Mouse (Mus musculus) kidney, adult 9 months (tissue): ENCODE measurements at regions not wholly inside any gene's neighbourhood (a gene's known extent, or its start where the extent isn't known, plus 50 kb on each side); places are given as distances from the start of the nearest gene placed in this dataset.

Source experiments
- DNase-seq: peaks from one replicate; pipeline ENCODE4 v3.0.0; 2022

DNA sequence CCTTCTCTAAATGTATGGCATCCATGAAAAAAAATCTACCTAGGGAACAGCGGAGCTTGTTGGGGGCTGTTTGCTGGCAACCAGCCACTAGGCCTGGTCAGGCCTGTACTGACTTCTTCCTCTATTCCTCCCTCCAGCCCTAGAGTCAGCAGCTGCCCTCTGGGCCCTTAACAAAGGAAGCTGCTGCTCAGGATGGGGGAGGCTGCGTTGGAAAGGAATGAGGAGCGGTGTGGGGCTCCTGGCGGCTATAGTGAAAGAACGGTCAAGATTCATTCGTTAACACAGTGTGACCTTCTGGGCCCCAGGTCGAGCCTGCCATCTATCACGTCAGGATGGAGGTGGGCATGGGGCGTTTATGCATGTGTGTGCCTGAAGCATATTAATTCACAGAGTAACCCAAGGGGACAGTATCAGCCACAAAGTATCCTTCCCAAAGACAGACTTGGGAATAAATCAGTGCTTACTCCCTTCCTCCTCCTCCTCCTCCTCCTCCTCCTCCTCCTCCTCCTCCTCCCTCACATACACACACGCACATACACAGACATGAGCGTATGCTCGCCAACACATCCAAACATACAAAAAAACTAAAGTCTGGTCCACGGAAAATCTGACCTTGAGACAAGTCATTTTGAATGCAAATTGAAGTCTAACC, 202.6 kb downstream of the Sox11 start:
- no peak for DNase-seq

DNA sequence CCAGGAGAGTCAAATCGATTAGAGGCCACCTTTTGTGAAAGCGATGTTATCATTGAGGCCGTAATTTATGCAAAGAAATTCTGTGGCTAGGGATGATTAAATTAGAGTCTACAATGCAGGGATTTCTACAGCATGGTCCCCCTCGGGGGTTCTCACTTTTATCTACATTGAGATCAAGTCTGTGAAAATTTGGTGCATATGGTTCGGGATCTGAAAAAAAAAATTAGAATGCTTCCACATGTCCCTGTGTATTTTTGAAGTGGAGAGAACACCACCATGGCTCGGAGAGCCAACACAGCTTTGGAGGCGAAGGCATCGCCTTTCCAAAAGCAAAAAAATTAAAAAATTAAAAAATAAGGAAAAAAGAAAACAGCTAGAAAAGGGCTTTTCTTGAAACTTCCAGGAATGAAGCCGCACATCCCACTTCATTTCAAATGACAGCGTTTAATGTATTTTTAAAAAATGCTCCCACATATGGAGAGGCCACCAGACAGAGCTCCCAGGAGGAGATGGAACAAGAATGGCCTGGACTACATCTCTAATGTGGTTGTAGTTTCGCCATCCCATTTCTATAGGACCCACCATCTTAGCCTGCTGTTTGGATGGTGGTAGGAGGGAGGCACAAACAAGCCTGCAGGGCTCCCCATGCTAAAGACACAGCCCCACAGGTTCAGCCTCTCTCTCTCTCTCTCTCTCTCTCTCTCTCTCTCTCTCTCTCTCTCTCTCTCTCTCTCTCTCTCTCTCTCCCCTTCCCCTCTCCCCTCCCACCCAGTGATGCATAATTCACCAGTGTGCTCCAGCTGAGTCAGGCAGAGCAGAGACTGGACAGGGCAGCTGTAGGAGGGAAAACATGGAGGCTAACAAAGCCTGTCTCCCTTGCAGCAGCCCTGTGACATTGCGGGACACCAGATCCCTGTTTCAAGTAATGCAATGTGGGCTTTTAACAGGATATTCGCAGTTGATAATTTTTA, 203.4 kb downstream of the Sox11 start:
- no peak for DNase-seq

DNA sequence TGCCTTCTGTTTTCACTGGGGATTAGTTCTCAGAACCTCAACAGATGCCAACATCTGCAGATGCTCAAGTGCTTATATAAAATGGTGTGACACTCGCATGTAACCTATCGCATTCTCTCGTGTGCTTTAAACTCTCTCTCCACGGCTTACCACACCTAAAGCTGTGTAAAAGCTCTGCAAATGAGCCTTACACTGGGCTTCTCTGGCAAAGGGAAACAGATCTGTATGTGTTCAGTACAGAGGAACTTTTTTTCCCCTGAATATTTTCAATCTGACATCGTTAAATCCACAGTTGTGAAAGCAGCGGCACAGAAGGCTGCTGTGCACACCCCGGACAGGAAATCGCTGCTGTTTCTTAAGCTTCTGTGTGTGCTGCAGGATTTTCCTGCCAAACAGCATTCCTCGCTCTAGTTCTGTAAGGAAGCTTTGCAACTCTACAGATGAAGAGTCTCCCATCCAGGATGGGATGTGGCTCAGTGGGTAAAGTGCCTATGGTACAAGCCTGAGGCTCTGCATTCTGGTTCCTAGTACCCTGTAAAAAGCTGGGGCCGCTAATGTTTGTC, 206.3 kb downstream of the Sox11 start:
- no peak for DNase-seq

DNA sequence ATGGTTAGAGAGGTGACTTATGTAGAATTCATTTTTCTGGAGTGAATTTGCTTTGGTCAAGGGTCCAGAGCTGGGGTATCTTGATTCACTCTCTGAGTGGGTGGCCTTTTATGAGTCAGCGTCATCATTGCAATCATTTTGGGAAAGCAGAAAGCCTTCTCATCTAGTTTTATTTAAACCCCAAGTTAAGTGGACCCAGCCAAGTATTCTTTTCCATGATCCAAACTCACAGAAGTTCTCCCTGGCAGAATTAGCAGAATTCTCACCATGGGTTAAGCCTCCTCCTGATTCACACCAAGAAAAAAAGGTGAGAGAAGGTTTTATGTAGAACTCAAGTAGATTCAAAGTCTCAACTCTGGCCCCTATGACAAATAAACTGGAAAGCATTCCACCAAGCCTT, 211.8 kb downstream of the Sox11 start:
- no peak for DNase-seq

DNA sequence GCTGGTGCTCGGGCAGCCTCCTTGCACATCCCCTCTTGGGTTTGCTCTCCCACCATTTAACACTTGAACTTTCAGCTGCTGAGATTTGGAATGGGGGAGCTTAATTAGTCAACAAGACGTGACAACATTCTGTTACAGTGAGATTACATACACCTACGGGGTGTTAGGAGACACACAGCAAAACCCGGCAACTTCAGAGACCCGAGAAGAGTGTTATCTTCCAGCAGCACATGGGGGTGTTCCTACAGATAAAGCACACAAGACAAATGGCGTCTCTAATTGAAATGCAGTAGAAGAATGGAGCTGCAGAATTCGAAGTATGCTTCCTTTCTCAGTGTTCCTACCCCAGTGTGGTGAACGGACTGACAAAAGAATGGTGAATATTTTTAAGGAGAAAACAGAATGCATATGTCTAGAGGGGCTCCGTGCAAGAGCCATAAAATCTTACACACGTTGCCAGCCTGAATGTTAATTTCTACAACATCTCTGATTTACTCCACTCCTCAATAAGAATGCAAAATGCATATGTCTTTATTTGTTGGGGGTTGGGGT, 215.2 kb downstream of the Sox11 start:
- no peak for DNase-seq

DNA sequence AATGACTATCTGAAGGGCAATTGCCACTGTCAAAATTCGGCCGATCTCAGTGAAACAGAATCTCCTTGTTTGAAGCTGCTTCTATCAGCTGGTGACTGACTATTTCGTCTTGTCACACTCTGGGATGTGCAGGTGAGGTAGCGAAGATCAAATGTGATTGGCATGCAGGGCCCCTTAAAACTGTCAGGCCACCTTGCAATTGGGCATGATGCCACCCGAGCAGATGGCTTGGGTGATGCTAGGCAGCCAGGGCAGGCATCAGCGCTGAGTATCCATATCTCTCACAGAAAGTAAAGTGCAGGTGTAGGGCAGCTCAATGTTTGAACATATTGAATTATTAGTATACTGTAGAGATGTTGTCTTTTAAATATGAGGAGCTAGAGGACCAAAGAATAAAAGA, 223.8 kb downstream of the Sox11 start:
- DNase-seq = no peak

DNA sequence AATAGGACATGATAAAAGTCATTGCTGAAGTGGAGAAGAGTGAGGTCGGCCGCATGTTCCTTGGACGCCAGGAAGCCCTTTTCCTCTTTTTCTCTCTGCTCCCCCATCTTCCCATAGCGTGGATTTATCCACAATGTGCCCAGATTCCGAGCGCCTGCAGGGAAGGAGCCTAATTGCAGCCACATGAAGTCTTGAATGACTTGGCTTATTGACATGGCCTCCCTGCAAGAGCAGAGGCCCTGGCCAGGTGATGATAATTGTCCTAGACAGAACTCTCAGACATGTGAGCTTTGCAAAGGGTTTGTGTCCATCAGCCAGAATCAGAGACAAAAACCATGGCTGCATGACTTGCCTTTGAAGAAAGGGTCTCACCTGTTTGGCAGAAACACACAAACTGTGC, 227.0 kb downstream of the Sox11 start:
- no peak for DNase-seq

DNA sequence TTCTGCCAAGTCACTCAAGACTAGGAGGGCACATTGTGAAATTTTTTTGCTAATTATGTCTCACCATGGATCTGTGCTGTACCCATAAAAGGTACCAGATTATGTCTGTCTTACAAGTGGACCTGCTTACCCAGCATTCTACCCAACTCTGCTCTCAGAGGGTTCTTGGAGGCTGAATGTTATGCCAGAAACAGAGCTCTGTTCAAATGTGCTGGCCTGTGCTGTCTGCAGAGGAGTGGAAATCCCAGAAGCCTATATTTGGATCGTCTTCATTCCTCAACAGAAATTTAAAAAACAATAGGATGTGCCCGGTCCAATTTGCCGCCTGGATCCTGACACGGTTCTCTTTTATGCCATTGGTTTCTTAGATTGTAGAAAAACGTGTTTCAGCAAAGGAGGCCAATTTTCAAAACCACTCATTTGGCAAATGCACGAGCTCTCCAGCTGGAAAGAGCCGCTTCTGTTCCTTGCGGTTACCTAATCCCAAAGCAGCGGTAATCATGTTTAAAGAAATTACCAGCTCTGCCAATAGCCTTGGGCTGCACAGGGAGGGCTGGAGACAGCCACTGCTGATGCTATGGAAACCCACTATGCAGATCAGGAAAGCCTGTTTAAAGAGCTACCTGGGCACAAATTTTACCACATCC, 237.3 kb downstream of the Sox11 start:
- no peak for DNase-seq

DNA sequence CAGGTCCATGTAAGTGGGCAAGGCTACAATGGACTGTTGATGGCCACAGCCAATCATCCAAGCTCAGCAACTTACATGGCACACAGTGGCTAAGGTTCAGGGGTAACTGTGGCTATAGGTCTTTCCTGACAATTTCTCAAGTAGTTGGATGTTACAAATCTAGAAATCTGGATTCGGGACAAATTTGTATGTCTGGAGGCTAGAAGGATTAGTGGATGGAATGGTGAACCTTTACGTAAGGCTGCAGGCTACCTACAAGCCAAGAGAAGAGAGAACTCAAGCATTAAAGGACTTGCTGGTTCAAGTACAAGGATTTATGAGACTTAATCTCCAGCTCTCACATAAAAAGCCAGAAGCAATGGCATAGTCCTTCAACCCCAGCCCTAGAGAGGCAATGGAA, 239.4 kb downstream of the Sox11 start:
- no peak for DNase-seq

DNA sequence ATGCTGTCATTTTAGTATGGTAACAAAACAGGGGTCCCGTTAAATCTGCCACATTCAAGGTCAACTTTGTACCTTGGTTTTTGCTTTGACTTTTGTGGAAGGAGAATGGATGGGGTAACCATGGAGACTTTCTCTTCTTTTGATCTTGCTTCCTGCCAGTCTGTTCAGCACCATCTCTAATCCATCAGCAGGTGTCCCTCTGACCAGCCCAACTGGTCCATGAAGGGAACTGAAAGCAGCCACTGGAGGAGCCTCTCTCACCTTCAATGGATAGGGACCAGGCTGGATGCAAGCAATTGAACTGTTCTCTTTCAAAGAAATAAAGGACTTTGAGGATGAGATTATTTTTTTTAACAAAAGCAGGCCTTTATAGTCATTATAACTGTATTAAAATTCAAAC, 253.2 kb downstream of the Sox11 start:
- no peak for DNase-seq

DNA sequence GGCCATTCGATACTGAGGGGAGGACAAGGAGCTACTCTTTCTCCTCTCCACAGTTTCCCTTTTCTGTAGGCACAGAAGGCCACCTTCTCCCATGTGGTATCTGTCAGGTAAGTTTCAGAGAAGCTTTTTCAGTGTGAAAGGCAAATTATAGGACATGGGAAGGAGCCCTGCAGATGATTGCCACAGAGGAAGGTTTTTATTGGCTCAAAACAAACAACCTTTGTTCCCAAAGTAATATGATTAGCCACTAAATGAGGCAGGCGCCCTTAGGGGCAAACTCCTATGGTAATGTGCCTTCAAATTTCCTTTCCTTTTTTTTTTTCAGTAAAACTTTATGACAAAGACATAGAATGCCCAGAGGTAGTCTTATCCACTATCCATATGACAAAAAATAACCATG, 256.5 kb downstream of the Sox11 start:
- DNase-seq = no peak

DNA sequence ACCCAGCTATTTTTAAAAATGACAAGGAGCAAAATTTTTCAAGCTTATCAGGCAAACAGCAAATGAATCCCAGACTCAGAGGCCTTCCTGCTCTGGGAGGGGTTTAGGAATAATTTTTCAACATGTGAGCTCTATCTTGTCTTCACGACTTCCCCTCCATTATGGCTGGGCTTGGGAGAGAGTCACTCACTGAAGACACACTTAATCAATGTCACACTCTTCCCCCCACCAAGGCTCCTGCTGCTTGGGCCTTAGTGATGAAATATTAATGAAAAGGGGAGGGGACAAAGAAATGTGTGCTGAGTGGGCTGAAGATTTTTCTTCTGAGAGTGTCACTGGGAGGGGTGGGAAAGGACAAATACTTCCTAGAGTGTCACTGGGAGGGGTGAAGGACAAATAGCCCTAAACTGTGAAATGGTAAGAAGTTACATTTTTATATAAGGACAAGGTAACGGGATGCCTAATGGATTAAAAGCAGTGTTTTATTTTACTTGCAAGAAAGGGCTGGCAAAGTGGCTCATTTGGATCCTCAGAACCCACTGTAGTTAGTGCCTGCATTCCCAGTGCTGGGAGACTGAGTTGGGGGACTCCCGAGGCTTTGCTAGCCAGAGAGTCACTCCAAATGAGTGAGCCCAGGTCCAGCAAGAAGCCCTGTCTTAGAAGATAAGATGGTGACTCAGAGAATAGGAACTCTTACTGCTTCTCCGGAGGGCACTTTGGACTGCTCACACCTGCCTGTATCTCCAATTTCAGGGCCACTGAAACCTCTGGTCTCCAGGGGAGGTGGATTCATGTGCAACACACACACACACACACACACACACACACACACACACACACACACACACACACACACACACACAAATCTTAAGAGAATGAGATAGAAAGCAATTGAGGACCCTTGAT, 258.5 kb downstream of the Sox11 start:
- no peak for DNase-seq

DNA sequence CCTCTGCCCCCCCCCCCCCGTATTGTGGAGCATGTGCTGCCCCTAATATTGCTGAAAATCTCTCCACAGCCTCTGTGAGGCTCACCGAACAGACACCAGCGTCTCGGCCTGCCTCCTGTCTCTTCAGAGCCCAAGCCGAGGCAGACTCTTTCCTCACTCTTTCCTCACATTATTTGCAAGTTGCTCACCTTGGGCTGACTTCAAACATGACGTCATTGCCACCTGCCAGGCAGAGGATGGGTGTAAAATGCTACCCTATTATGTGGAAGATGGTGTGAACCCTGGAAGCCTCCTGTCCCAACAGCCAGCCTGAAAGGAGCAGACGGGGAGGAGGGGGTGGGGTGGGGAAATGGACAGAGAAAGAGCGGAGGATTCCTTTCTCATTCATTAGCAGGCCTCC, 259.3 kb downstream of the Sox11 start:
- no peak for DNase-seq

DNA sequence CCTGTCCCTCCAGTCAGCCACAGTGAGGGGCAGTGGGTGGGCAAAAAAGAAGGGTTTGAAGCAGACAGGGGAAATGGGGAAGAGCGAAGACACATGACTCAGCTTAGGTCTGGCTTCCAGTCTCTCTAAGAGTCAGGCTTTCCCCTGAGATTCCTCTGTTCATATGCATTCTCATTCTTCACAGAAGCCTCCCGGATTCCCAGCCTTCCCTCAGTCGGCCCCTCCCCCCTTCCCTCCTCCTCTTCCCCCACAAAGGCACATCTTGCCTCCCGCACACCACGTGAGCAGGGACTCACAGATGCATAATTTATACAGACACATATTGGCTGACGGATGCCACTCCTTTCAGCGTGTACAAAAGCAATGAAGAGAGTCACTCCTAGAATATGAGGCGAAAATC, 259.8 kb downstream of the Sox11 start:
- DNase-seq = no peak

DNA sequence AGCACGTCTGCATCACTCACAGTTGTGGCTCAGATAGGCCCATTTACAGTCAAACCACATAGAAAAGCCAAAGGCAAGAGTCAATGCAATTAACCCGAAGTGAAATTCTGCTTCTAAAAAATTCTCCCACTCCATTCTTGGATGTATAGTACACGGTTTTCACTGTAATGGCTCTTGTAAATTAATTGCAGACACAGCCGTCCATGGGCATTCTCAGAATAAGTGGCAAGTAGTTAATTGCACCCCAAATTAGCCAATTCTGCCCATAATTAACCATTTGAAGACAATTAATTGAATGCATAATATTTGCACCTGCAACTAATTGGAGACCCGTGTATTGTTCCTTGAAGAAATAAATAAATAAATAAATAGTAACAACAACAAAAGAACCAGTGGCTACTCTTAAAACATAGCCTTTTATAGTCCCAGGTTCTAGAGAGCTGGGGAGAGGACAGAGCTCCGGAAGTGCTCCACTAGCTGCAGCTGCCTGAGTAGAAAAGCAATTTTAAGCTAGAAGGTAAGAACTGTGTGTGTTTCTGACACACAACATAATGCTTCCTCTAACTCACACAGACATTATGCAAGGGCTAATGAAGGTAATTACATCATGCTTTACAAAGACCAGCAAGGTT, 266.2 kb downstream of the Sox11 start:
- DNase-seq = no peak

DNA sequence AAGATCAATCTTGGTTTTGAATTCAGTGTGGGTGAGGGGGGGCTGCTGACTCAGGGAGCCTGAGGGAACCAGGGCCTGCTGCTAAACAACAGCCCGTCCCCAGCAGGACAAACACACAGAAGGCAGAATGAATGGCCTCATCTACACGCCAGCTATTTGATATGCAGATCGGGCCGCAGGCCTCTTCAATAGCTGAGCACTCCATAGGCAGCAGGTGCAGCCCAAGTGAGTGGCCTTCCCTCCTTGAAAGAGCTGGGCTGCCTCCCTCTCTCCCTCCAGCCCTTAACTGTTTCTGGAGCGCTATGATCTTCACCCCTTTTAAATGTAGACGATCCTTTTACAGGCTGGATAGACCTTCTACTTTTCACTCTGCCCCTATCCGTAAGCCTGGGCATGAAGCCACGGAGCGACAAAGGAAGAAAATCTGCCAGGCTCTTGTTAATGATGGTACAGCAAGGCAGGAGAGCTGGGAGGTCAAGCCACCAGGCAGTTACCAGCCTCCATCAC, 277.3 kb downstream of the Sox11 start:
- no peak for DNase-seq

DNA sequence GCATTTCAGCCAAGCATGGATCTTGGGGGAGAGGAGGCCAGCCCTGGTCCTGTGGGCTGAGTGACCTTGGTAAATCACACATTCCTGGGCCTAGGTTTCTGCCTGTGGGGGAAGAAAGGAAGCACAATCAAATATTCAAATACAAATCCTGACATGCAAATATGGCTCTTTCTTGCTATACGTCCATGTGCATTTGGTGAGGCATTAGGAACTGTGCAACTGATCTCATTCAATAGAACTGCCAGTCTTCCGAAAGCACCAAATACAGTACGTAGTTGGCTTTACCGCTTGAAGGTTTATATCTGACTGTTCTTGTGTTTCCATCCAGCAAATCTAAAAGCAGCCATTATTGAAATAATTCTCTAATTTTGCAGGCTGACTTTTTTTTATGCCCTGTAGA, 278.9 kb downstream of the Sox11 start:
- no peak for DNase-seq

DNA sequence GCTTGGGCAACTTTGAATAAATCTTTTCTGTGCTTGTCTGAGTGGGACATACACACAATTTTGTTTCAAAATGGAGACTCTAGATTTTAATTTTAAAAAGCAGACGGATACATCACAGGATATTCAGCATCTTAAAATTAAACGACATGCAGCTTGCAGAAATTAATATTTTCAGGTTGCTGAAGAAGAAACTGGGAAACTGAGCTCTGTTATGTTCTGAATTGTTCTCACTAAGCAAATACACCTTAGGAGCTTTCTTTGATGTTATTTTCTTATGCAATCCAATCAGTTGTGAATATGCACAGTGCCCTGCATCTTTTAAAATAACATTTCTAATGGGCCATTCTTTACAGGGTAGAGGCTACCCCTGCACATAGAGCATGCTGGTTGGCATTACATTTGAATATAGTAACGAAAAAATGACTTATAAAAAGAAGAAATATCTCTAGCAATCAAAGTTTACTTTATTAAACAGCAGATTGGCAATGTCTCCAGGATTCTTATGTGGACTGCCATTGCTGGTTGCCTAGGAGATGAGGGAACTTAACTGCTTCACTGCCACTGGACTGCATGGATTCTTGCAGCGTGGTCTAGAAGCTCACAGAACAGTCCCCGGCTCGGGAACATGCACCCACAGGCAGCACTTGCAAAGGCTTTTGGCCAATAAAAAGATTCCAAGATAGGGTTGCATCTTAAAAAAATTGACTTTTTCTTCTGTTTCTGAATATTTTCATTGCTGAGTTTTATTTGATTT, 279.7 kb downstream of the Sox11 start:
- no peak for DNase-seq

DNA sequence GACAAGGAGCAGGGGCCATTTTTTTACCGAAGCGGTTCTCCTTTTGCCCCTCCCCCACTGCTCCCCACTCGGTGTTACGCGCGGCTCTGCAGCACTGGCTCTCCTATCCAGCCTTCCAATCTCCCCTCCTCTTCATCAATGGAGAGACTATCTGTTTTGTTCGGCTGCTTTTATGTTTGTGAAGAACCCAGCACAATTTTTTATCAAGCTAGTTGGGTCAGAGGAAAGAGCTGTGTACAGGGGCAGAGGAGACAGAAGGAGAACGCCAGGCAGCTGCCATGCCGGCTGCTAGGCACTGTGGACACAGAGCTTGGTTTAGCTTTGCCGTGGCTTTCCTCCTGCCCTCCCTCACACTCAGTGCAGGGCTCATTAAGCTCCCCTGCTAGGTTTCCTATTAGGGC, 280.3 kb downstream of the Sox11 start:
- DNase-seq = no peak

DNA sequence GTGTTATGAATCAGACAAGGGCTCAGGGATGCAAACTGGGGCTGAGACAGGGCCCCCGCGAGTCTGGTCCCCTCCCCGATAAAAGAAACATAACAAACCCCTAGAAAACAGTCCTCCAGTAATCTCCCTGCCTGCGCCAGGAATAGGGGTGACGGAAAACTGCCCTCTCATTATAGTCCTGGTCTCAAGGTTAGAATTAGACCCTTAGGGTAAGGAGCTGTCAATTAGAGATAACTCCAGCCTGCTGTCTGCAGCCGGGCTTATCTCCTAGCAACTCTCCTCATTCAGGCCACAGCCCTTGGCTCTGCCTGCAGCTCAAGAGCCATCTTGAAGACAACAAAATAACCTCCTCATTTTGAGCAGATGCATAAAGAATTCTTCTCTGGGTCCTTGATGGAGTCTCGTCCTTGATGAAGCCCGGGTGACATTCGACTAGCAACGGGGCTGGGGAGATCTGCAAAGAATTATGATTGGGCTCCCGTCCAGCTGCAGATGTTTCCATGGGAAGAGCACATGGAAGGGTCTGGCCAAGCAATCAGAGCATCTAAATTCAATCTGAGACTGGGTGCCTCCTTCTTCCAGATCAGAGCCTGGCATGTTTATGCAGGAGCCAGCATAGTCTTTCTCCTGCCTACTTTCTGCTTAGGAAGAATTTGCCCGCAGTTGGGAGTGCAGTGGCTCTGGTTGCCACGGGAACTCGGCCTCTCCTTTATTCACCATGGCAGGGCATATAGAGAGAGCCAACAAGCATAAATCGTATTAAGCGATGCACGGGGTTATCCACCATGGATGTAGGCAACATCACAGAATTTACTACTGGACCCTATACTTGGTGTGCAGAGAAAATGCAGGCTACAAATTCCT, 281.2 kb downstream of the Sox11 start:
- DNase-seq = no peak
